Mouse (Mus musculus) cerebellum, adult 11 months (tissue): ENCODE data around the gene Fam45a.

Experiments
- DNase-seq: peaks from one replicate; pipeline ENCODE4 v3.0.0; 2022

Fam45a gene

DNA sequence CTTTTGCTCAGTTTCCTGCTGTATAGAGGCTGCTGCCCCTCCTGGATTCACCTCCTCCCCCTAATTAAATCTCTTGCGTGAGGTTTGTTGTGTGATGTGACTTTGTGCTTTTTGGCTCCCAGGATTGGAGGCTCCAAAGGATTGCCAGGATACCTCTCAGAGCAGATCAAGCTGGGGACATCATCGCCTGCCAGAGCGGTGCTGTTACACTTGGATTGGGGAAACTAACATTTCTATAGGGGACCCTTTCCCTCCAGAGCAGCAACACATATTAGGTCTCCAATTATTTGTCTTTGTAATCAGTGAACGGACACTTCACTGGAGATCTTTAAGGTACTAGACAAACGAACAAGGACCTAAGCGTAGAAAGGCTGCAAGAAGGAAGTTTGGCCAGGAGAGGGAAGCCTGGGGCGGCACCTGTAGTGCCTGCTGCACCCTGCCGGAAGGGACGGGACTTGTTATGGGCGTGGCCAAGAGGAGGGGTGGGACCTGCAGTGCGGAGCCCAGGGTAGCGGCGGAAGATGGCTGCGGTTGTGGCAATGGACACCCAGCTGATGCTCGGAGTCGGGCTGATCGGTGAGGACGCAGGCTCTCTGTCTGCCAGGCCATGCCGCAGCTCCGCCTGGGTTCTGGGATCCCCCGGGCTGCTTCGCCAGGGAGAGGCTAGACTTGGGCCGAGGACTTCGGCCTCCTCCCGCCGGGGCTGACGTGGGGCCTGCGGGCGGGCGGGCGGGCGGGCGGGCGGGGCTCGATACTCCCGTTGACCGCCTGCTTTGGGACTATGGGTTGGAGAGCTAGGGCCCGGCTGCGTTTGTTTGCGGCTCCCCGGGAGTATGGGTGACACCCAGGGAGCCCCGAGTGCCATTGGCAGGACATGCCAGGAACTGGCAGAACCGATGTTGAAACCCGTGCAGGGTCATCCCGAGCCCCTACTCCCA is at the start of gene Fam45a:
Fam45a (plus strand) TSS at position 488 of the 938 bp plus-strand sequence.
- peak; percentile 86 for DNase-seq

DNA sequence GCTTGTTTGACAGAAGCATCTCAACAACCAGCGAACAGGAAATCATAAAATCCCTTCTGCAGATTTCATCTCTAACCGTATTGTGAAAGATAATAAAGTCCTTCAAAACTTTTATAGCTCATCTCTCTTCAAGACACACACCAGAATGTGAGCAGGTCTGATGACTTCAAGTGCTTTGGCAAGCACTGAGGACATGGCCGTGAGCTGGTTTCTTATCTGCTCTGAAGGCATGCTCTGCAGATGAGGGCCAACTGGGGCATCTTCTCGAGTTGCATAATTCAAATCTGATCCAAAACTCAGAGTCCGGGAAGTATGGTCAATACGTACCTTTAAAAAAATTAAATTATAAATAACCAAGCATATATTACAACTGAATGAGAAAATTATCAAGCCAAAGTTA is 38.0 kb upstream of the Fam45a start:
- DNase-seq: no peak

DNA sequence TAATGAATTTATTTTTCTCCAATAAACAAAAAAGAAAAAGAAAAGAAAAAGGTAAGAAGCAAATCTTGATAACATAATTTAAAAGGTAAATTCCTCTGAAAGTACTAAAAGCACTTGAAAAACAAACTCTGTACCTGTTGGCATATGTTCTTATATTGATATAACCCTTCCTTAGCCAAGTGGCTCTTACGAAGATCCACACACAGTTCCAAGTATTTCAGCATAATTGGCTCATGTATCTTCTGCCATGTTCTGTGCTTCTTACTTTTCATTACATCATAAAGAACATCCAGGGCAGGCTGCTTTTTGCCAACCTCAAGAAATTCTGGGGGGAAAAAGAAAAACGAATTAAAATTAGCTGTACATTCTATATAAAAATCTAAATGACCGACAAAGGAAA is 29.4 kb upstream of the Fam45a start:
- DNase-seq: no peak

DNA sequence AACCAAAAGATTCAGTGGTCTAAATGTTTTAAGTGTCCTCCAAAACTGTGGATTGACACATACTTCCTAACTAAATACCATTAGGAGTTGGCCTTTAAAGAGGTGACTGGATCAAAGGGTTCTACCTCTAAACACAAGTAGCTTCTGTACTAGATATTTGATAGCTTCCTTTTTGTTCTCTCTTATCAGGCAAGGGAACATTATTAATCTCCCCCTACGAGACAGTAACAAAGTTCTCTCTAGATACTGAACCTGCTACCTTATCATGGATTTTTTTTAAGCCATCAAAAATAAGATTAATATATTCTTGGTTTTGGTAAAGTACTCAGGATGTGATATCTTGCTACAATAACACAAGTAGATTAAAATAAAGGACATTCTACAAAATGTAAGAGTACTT is 26.7 kb upstream of the Fam45a start:
- no peak for DNase-seq

DNA sequence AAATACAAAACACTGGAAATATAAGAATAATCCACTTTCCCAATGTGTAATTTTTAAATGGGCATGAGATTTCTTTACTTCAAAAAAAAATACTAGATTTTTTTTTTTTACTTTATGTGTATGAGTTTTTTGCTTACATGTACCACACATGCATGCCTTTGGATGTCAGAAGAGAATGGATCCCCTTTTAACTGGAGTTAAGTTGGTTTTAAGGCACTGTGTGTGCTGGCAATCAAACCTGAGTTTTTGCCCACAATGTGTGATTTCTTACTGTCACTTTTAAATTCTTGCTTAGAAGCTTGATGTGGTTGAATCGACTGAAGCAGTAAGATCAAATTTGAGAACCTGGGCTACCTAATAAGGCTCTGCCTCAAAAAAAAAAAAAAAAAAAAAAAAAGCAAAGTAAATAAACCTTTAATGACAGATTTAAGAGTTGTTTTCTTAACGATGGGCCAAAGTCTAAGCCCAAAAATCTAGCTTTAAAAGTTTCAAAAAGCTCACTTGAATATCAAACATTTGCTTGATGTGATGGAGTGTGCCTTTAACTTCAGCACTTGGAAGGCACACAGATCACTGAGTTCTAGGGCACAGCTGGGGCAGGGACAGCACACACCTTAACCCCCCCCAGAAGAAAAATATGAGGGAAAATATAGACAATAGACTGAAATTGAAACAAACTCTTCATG is 23.8 kb upstream of the Fam45a start:
- DNase-seq: no peak

DNA sequence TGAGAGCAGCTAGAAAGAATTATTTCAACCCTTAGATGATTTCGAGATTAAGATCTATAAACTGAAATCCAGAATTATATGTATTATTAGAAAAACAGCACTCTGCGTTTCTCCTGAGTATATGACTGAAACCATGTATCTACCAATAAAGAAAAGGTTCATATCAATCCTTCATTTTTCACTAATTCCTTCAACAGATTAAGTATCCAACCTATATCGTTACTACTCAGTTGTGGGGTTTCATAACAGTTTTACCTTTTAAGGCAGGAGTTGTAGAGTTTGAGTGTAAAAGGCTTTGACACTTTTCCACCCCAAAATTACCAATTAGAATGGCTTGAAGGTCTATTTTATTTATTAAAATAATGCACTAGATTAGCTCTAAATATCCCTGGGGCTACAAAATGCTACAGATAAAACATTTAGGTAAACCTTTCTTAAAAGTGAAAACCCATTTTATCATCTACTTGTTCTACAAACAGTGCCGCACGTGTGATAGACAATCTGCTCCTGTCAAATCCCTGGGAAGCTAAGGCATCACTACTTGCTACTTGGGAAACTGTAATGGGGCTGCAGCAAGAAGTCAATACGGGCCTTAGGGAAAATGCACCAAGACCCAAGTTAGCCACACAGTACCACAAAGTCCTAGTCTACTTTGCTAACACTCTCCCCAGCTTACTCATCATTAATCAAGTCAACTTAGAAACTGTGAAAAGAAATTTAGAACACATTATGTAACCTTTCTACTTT is 23.0 kb upstream of the Fam45a start:
- no peak for DNase-seq

DNA sequence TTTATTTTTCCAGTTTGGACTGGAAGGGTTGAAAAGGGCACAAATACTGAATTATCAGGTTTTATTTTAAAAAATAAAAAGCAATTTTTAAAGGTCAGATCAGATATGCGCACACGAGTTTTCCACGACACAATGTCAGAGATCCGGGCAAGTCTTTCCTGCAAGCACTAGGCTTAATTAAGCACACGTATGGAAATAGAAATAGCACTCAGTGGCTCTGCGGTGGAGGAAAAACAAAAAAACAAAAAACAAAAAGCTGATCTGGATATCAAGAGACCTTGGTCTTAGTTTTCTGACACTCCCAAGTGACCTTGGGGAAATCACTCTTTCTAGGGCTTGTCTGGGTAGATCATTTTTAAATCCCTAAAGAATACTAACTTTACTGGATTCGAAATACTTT is 21.9 kb upstream of the Fam45a start:
- DNase-seq: no peak

DNA sequence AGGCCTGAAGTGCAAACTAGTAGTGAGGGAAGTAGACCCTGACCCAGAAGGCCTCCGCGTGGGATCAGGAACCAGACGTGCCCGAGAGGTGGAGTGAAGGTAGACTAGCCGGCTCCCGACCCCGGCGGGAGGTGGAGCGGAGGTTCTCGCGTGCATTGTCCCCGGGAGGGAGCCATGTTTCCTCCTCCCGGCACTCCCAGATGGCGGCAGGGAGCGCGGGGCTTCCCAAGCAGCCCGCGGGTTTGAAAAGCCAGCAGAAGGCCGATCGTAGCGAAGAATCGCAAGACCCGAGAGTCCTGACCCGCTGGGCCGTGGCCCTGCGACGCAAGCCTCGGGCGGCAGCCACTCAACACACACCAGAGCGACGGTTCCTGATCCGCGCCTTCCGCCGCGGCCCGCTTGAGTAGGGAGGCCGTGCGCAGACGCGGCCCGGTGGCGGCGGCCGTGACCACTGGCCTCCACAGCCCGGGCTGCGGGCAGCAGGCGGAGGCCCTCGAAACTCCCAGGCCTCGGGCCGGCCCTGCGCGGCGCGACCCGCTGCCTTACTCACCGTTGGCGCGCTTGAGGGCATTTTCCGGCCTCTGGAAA is 21.4 kb upstream of the Fam45a start:
- peak; percentile 50 for DNase-seq

DNA sequence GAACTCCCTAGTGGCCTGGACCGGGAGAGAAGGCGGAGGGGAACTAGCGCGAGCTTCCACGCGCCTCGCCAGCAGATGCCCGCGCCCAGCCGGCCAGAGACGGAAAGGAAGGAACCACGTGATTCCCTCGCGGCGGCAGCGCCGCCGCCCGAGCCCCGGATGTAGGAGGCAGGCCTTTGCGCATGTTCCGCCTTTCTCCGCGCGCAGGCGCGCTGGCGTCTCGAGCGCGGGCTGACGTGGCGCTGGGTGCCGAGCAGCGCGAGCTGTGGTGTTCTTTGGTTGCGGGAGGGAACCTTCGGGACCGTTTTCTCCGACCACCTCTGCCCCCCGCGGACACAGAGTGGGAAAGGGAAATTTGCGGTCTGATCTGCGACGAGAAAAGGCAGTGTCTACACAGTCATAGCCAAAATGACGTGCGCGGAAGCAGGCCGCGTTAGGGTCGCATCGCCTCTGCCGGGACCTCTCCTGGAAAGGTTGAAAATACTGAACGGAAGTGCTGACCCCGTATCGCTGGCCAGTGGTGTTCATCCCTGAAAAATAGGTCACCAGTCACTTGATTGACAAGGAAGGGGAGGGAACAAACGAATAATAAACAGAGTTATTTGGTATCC is 20.7 kb upstream of the Fam45a start, which contains the start of gene Eif3a:
Eif3a (minus strand) TSS at position 108 of the 611 bp plus-strand sequence.
- DNase-seq: peak; percentile 94

DNA sequence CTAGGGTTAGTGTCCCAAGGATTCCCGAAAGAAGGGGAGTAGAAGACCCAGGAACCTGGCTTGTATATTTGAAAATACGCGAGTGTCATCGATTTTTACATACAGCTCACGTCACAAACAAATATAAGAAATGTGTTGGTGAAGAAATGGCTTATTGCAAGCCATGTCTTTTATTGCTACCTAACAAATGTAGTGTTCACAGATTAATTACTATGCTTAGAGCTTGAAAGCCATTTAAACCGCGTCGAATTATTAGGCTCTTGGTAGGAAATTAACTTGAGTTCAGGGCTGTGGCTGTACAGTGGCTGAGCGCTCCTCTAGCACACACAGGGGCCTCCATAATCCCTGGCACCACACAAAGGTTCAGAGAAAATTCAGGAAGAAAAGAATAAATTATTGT is 20.2 kb upstream of the Fam45a start:
- DNase-seq: peak; percentile 12

DNA sequence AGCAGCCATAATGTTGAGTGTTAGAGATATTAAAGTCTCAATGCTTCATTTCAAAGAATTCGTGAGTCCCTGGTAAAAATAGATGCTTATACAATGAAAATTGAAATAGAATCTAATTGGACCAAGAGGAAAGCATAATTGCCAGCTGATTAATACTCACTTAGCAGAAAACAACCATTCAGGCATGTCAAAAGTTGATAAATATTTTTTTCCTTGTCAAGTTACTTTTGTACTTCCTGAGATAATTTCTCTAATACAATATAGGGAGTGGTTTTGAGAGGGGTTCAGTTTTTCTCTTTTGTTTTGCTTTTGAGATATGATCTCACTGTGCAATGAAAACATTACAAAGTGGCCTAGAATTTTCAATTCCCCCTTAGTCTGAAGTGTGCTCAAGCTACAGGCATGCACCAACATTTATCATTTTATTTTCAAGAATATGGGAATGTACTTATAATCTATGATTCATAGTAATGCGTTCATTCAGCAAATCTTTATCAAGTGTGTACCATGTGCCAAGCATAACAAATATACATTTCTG is 18.1 kb upstream of the Fam45a start:
- no peak for DNase-seq

DNA sequence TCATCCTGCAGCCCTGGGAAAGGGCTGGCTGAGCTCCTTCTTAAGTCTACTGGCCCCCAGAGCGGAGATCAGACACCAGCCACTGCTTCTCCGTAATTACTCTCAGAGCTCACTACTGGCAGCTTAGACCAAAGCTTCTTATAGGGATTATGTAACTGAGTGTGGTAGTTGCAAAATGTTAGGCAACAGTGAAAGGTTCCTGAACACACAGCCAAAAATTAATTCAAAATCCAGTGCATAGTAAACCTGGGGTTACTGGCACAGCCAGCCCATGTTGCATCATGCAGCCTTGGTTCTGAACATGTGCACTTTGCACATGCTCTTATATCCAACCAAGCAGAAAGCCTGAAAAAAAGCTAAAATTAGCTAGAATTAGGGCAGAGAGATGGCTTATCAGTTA is 16.1 kb upstream of the Fam45a start:
- no peak for DNase-seq

DNA sequence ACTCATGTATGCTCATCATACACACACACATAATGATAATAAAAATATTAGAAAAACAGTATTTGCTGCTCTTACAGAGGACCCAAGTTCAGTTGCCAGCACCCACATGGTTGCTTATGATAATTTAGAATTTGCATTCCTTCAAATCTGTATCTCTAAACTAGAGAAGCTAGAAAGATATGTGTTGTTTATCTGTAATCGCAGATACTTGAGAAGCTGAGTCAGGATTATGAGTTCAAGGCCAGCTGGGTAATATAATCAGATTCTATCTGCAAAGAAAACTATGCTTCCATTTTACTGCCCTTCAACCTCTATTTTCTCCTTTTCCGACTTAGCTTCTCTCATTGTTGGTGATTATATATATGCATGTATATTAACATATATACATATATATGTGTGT is 14.0 kb upstream of the Fam45a start:
- DNase-seq: no peak

DNA sequence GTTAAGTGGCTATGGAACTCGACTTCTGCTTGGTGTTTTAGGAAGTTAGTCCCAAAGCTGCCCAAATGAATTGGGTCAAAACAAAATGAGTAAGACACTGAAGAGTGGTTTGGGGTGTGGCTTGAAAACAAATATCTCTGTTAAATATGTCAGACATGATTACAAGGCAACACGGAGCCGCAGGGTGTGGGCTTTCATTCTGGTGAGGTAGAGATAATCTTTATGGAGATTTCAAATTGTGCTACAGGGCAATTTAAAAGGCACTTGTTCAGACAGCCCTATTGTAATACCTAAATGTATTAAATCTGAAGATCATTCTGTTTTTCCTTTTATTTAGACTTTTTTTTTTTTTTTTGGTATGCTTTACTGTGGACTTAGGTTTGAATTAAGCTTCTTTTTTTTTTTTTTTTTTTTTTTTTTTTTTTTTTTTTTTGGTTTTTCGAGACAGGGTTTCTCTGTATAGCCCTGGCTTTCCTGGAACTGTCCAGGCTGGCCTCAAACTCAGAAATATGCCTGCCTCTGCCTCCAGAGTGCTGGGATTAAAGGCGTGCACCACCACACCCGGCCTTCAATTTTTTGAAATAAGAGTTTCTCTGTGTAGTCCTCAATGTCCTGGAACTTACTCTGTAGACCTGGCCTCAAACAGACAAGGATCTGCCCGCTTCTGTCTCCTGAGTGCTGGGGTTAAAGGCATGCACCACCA is 11.4 kb upstream of the Fam45a start:
- DNase-seq: no peak

DNA sequence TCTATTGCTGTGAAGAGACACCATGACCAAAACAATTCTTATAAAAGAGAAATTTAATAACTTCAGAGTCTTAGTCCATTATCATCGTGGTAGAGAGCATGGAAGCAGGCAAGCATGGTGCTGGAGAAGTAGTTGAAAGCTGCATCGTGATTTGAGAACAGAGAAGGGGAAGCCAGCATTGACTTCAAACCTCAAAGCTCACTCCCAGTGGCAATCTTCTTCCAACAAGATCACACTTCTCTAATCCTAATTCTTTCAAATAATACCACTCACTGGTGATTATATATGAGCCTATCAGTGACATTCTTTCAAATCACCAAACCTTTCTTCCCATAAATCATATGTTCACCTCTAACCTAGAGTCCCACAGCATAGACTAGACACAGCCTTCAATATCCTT is 6.5 kb upstream of the Fam45a start:
- no peak for DNase-seq

DNA sequence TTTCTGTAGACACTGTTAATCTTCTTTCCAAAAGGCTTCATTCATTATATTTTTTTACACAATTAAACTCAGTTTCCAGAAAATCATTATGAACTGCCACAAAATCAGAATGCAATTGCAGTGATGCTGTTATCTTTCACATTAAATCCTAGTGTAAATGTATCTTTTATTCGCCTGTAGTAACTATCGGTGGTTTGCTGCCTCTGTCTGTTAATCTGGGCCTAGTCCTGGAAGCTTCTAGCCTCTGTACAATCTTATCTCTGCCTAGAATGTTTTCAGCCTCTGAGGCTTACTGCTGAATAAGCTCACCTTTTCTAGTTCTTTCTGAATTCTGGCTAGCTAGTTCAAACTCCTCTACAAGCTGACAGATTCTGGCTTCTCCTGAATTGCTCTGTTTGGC is 1.5 kb upstream of the Fam45a start:
- no peak for DNase-seq

DNA sequence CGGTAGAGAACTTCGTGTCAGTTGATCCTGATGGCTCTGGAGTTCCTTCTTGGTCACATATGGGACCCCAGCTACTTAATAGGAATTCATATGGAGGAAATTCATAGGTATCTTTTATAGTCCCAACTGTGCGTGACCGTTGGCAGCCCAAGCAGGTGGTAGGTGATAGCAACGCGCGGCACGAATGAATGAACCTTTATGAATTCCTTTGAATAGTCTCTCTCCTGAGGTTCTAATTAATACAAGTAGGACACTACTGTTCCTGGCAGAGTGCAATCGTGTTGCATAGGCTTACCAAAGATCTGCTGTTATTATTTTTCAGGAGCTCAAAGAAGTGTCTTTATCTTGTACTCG is 628 bp downstream of the Fam45a start:
- DNase-seq: peak; percentile 8

DNA sequence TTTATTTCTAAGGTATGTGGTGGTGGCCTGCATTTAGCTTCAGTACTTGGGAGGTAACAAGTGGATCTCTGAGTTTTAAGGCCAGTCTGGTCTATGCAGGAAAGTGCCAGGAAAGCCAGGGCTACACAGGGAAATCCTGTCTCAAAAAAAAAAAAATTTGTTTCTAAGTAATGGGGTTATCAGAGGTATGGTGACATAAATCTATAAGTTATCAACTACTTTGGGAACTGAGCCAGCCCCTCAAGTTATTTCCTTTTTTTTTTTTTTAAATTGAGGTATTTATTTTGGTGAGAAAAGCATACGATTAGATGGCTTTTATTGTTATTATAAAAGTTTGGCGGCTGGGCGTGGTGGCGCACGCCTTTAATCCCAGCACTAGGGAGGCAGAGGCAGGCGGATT is 1.7 kb downstream of the Fam45a start:
- no peak for DNase-seq

DNA sequence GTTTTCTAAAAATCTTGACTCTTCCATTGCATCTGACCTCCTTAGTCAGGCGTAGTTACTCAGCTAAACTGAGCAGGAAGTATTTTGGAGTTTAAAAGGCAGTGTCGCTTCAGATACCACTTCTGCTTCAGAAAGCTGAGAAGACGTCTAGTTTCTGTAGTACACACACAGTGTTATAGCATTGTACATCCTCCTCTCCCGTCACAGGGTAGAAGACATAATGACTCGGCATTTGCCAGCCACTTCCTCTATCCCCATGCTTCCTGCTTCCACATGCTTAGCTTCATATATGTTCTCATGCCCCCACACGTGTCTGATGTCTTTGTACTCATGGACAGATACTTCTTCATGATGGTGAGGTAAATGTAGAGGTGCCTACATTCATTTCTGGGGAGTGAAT is 7.3 kb downstream of the Fam45a start:
- DNase-seq: no peak

DNA sequence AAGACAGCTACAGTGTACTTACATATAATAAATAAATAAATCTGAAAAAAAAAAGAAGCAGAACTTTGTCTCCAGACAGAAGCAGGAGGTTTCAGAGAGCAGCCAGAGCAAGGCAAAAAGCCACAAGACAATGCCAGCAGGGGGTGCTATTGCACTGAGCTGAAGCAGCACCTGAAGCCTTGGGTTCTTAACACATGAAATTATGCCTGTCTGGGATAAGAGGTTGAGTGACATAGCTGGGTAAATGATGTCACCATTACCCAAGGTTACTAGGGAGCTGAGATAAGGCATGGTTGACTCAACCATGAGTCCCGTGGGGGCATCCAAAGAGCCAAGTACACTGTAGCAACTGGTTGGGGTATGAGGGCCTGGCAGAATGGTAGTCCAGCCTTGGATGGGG is 26.4 kb downstream of the Fam45a start:
- peak; percentile 53 for DNase-seq

DNA sequence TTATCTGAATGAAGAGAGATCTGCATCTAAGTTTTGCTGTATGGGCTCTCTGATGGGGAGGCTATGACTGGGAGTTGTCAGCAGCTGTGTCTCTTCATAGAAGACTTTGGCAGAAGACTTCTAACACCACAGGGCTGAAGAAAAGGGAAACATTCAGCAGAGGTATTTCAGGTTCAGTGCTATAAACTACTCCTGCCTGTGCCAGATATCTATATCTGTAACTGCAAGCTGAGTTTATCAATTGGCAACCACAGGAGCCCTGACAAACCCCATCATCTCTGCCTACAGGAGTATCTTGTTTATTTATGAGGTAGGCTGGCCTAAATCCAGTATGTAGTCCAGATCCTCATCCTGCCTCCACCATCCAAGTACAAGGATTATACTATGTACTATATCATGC is 31.9 kb downstream of the Fam45a start:
- DNase-seq: no peak

DNA sequence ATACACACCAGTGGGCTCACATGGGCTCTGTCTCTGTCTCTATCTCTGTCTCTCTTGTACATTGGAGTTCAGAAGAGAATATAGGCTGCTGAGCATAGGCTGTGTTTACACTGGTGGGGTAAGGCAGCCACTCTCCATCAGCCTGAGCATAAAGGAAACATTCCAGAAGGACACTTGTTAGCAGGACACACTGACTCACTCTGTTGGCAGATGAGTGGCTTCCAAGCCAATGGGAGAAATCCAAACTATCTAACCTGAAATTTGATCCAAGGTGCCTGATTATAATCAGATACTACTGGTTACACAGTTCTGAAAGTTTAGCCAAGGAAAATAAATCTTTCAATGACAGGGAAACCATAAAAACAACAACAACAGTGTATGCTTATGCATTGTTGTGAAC is 34.3 kb downstream of the Fam45a start:
- no peak for DNase-seq
